Mouse (Mus musculus) heart, adult 10 weeks (tissue): Measurements from ENCODE around the gene Vmn1r71. TPM values are rescaled to one million over a fixed set of nuclear protein-coding genes. Genes with fewer than 3 reads are reported as not detected.

Experiments used
- polyA plus RNA-seq: library from polyadenylated mRNA; stranded (reverse); fragments of 350-450 nt; fragmentation: Illumina TruSeq; extraction: RNeasy Lipid Tissue Mini Kit (QIAGEN cat#74804); gene quantifications from one replicate; pipeline ENCODE4 v1.2.3, GENCODE M21; 2014; ENCODE audit warnings: low read depth, low replicate concordance

Vmn1r71 gene
- not detected for polyA plus RNA-seq

GRCm38 (mm10) chr7:10754264-10754663, at the start of gene Vmn1r71:
Vmn1r71 (minus strand) TSS chr7:10754364.

Other genes starting within 250 kb of the Vmn1r71 start
- not detected for gene Vmn1r68, start 195.9 kb downstream of the Vmn1r71 start, polyA plus RNA-seq
- not detected for gene Vmn1r69, start 140.7 kb downstream of the Vmn1r71 start, polyA plus RNA-seq
- not detected for gene Vmn1r70, start 122.8 kb downstream of the Vmn1r71 start, polyA plus RNA-seq
- gene Nlrp4b, start 66.6 kb downstream of the Vmn1r71 start, polyA plus RNA-seq = not detected
- gene Zscan4b, start 150.7 kb upstream of the Vmn1r71 start, polyA plus RNA-seq = not detected